Mouse (Mus musculus) CH12.LX (cell line): ENCODE data around the gene Znfx1. TPM values are rescaled to one million over a fixed set of nuclear protein-coding genes. Genes with fewer than 3 reads are reported as not detected.
A peak's percentile ranks its signal among the peaks of the same experiment; 100 is the strongest.

Source experiments
- DNase-seq: peaks from one replicate; pipeline ENCODE4 v3.0.0-alpha.2; 2013; ENCODE audit errors: extremely low read depth
- H3K27ac ChIP-seq: 2 replicates; pipeline ENCODE4 v1.5.1; 2012; ENCODE audit warnings: low read depth, mild to moderate bottlenecking, control low read depth, moderate library complexity; ENCODE audit not compliant: insufficient read depth
- H3K27me3 ChIP-seq: replicated peaks from 2 replicates; pipeline ENCODE3; 2012; ENCODE audit warnings: inconsistent platforms
- H3K36me3 ChIP-seq, 2 experiments: replicated peaks in 1 of 2; 2 replicates each; pipeline versions ENCODE3 to v1.6.1; 2012; ENCODE audit warnings: inconsistent platforms in 1 of 2, low read length in 1 of 2, mild to moderate bottlenecking in 1 of 2, mixed read lengths in 1 of 2, moderate library complexity in 1 of 2; ENCODE audit not compliant: control insufficient read depth in 1 of 2, insufficient read depth in 1 of 2
- H3K4me1 ChIP-seq, 2 experiments: 2 replicates each; pipeline ENCODE4 v1.6.1; 2012; ENCODE audit warnings: inconsistent platforms in 1 of 2, moderate library complexity in 1 of 2; ENCODE audit not compliant: insufficient read depth in 2 of 2, control insufficient read depth in 1 of 2
- H3K4me2 ChIP-seq: 2 replicates; pipeline ENCODE4 v1.6.1; 2012; ENCODE audit warnings: low read depth, mild to moderate bottlenecking, control low read depth; ENCODE audit not compliant: poor library complexity, insufficient read depth, severe bottlenecking
- H3K4me3 ChIP-seq, 3 experiments: fragments of 150-350 bp in 1 of 3; sonication (generic) in 1 of 3; replicated peaks in 1 of 3; 2 replicates each; pipeline versions ENCODE3 to v1.5.1; 2011 to 2012; ENCODE audit warnings: low read depth in 2 of 3, low read length in 2 of 3, mild to moderate bottlenecking in 2 of 3, moderate library complexity in 2 of 3, control low read depth in 1 of 3, improper control_type of control experiment in 1 of 3, inconsistent platforms in 1 of 3, mixed read lengths in 1 of 3; ENCODE audit not compliant: poor library complexity in 1 of 3
- H3K79me2 ChIP-seq: replicated peaks from 2 replicates; pipeline ENCODE4 v1.6.1; 2012; ENCODE audit warnings: mild to moderate bottlenecking, moderate library complexity; ENCODE audit not compliant: control insufficient read depth, poor library complexity, insufficient read depth, severe bottlenecking; ENCODE audit errors: extremely low read depth
- H3K9ac ChIP-seq: 2 replicates; pipeline ENCODE4 v1.6.1; 2012; ENCODE audit warnings: low read depth, mild to moderate bottlenecking, control low read depth, moderate library complexity; ENCODE audit not compliant: insufficient read depth
- H3K9me3 ChIP-seq: replicated peaks from 2 replicates; pipeline ENCODE3; 2012; ENCODE audit warnings: low read length, inconsistent platforms, mixed read lengths
- CHD1 ChIP-seq: IDR thresholded peaks from 2 replicates; pipeline ENCODE4 v1.6.1; 2012; ENCODE audit warnings: low read depth, low read length, improper control_type of control experiment, inconsistent platforms
- CTCF ChIP-seq, 2 experiments: IDR thresholded peaks in 1 of 2; conservative IDR thresholded peaks in 1 of 2; 2 replicates each; pipeline ENCODE4 v1.5.1; 2011 to 2012; ENCODE audit warnings: low read depth in 2 of 2, low read length in 2 of 2, improper control_type of control experiment in 1 of 2, inconsistent platforms in 1 of 2, mild to moderate bottlenecking in 1 of 2, moderate library complexity in 1 of 2
- ELF1 ChIP-seq: IDR thresholded peaks from 2 replicates; pipeline ENCODE4 v1.6.1; 2014; ENCODE audit warnings: low read depth, mild to moderate bottlenecking, inconsistent platforms, low read length, improper control_type of control experiment
- IRF4 ChIP-seq: IDR thresholded peaks from 2 replicates; pipeline ENCODE4 v1.6.1; 2014; ENCODE audit warnings: low read depth, mild to moderate bottlenecking, inconsistent platforms, low read length, improper control_type of control experiment
- MAFK ChIP-seq: IDR thresholded peaks from 2 replicates; pipeline ENCODE4 v1.6.1; 2011; ENCODE audit warnings: low read length, improper control_type of control experiment; ENCODE audit not compliant: insufficient replicate concordance
- MXI1 ChIP-seq: IDR thresholded peaks from 2 replicates; pipeline ENCODE4 v1.6.1; 2011; ENCODE audit warnings: mild to moderate bottlenecking, low read depth, low read length, improper control_type of control experiment
- NRF1 ChIP-seq: IDR thresholded peaks from 2 replicates; pipeline ENCODE4 v1.6.1; 2014; ENCODE audit warnings: low read depth, mild to moderate bottlenecking, inconsistent platforms, low read length, improper control_type of control experiment, moderate library complexity
- POLR2A ChIP-seq: IDR thresholded peaks from 2 replicates; pipeline ENCODE4 v1.6.1; 2011; ENCODE audit warnings: low read depth, mild to moderate bottlenecking, improper control_type of control experiment, low read length
- RAD21 ChIP-seq: IDR thresholded peaks from 2 replicates; pipeline ENCODE4 v1.6.1; 2011; ENCODE audit warnings: low read depth, mild to moderate bottlenecking, low read length, improper control_type of control experiment, moderate library complexity
- TBP ChIP-seq: conservative IDR thresholded peaks from 2 replicates; pipeline ENCODE4 v1.6.1; 2011; ENCODE audit warnings: low read depth, low read length, improper control_type of control experiment
- UBTF ChIP-seq: IDR thresholded peaks from 2 replicates; pipeline ENCODE4 v1.6.1; 2012; ENCODE audit warnings: low read depth, mild to moderate bottlenecking, inconsistent platforms, low read length, improper control_type of control experiment, moderate library complexity
- USF1 ChIP-seq: IDR thresholded peaks from 2 replicates; pipeline ENCODE4 v1.6.1; 2014; ENCODE audit warnings: low read depth, mild to moderate bottlenecking, inconsistent platforms, low read length, improper control_type of control experiment
- ZNF384 ChIP-seq: IDR thresholded peaks from 2 replicates; pipeline ENCODE4 v1.6.1; 2012; ENCODE audit warnings: low read depth, low read length, improper control_type of control experiment, inconsistent platforms
- dilution Hi-C: fragments of 300-500 bp; cut with MboI; formaldehyde crosslinking; loops from 2 replicates; pipeline ENCODE4 v1.14.3; 2020; ENCODE audit warnings: low sequenced_read_pairs; ENCODE audit not compliant: extremely low pct_unique_long_range_greater_than_20kb, extremely low pct_ligation_motif_present
- in situ Hi-C: fragments of 300-500 bp; cut with MboI; formaldehyde crosslinking; loops from 3 replicates; pipeline ENCODE4 v1.14.3; 2019; ENCODE audit warnings: low sequenced_read_pairs, low pct_ligation_motif_present, low pct_unique_long_range_greater_than_20kb, mixed read lengths
- polyA plus RNA-seq: library from polyadenylated mRNA; unstranded; fragments of >175 nt; gene quantifications from 2 replicates; pipeline ENCODE4 v1.2.1, GENCODE M21; 2012; ENCODE audit warnings: low read depth; ENCODE audit not compliant: insufficient read length
- total RNA-seq, 2 experiments: library from RNA; depleted of rRNA; stranded (reverse); fragments of 300-350 nt in 1 of 2; fragments of >200 nt in 1 of 2; gene quantifications; 2 replicates each; pipeline ENCODE4 v1.2.3; 2012 to 2014

Znfx1 gene
- total and polyA plus RNA-seq, 3 experiments, result 5.1 to 9.0 (median 8.1) TPM

DNA sequence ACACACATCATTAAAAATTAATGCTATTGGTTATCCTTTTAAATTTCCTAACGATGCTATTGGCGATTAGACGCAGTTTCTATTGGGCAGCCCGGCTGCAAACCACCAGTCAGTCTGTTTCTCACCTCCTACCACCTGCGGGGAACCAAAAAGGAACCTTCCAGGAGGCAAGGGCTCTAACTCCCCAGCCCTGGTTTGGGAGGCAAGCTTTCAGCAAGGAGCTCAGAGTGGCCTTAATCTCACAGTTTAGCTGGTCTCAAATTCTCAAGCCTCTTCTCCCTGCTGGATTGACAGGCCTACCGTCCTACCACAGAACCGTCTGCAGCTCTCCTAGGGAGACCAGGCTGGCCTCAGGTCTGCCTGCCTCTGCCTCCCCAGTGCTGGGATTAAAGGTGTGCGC, 3.3 kb downstream of the Znfx1 start:
- Histone ChIP-seq H3K79me2 (peaks cover 22% of the 10 kb centered on the region), H3K27me3 (no peaks in the 10 kb centered on the region), H3K9ac (no peak overlapping the region), H3K9me3 (no peaks in the 10 kb centered on the region), H3K36me3 (peaks cover 29 to 51% of the 10 kb centered on the region in 2 experiments), H3K4me1 (peaks cover 2 to 40% of the 10 kb centered on the region in 2 experiments; a peak in 2 of 4 replicates), H3K27ac (no peak overlapping the region), H3K4me3 (peak overlapping the region in 1 of 3 experiments; percentile 40), H3K4me2 (no peak overlapping the region)
- dilution Hi-C loops, result no loop called here
- no peak for DNase-seq
- in situ Hi-C loops, result no loop called here
- no peak for TF ChIP-seq NRF1

GRCm38 (mm10) chr2:167058814-167059387, 3.9 kb downstream of the Znfx1 start:
- H3K27ac ChIP-seq, result no peak overlapping the region
- in situ Hi-C loops (no loop called here), dilution Hi-C loops (no loop called here)
- H3K4me3 ChIP-seq, result no peak overlapping the region
- 0 out of 2 replicates have a peak overlapping the region, but pooled peaks have one; percentile 12 for H3K9ac ChIP-seq
- H3K4me2 ChIP-seq, result no peak overlapping the region
- H3K36me3 ChIP-seq, result peaks cover 30 to 51% of the 10 kb centered on the region in 2 experiments
- DNase-seq, result no peak
- peaks cover 17% of the 10 kb centered on the region for H3K79me2 ChIP-seq
- no peak for TF ChIP-seq POLR2A
- TF ChIP-seq USF1, result no peak
- TF ChIP-seq MXI1, result no peak
- no peak for TF ChIP-seq MAFK
- TF ChIP-seq CTCF (conservative IDR thresholded peaks at IDR 0.05 in 1 of 2, IDR thresholded peaks at IDR 0.05 in 1 of 2; ENCODE audit: low read depth in 2 of 2, low read length in 2 of 2), result no peak
- TF ChIP-seq RAD21, result no peak
- TF ChIP-seq UBTF, result no peak
- no peak for TF ChIP-seq ZNF384
- no peak for TF ChIP-seq ELF1
- TF ChIP-seq CHD1, result no peak
- peaks cover 2 to 41% of the 10 kb centered on the region in 2 experiments; a peak in 2 of 4 replicates for H3K4me1 ChIP-seq
- no peaks in the 10 kb centered on the region for H3K27me3 ChIP-seq
- no peaks in the 10 kb centered on the region for H3K9me3 ChIP-seq

GRCm38 (mm10) chr2:167058201-167058600, 4.6 kb downstream of the Znfx1 start:
- no peak overlapping the region for H3K4me3 ChIP-seq
- 0 out of 2 replicates have a peak, but pooled peaks have one; percentile 9 for TF ChIP-seq IRF4
- TF ChIP-seq TBP, result no peak
- no peak for TF ChIP-seq CTCF (conservative IDR thresholded peaks at IDR 0.05 in 1 of 2, IDR thresholded peaks at IDR 0.05 in 1 of 2; ENCODE audit: low read depth in 2 of 2, low read length in 2 of 2)
- TF ChIP-seq MAFK, result no peak
- no peak overlapping the region for H3K4me2 ChIP-seq
- H3K4me1 ChIP-seq, result peaks cover 2 to 48% of the 10 kb centered on the region in 2 experiments; a peak in 2 of 4 replicates
- no peak for DNase-seq
- in situ Hi-C loops, result no loop called here
- H3K9ac ChIP-seq, result no peak overlapping the region
- H3K27me3 ChIP-seq, result no peaks in the 10 kb centered on the region
- H3K9me3 ChIP-seq, result no peaks in the 10 kb centered on the region
- dilution Hi-C loops, result no loop called here
- peaks cover 31 to 51% of the 10 kb centered on the region in 2 experiments for H3K36me3 ChIP-seq
- no peak overlapping the region for H3K27ac ChIP-seq
- H3K79me2 ChIP-seq, result peaks cover 10% of the 10 kb centered on the region
